Mouse (Mus musculus): ENCODE measurements at regions not wholly inside any gene's neighbourhood (a gene's known extent, or its start where the extent isn't known, plus 50 kb on each side); places are given as distances from the start of the nearest gene placed in this dataset.

GRCm38 (mm10) chr9:120721451-120722123, 150.3 kb downstream of the Rpl14 start:
- H3K4me1 ChIP-seq (ENCODE audit: insufficient read depth): no peaks in the 10 kb centered on the region
- no peak overlapping the region for H3K4me3 ChIP-seq (ENCODE audit: low read depth, low read length)
- H3K9ac ChIP-seq: no peak overlapping the region
- H3K4me2 ChIP-seq (ENCODE audit: low read depth): no peak overlapping the region
- H3K27me3 ChIP-seq (ENCODE audit: insufficient read depth, low read length): no peaks in the 10 kb centered on the region
- 89% methylated on average over 9 of the region's 9 CpGs for WGBS
- no peak for ATAC-seq
- no peaks in the 10 kb centered on the region for H3K36me3 ChIP-seq (ENCODE audit: insufficient read depth)
- no peaks in the 10 kb centered on the region for H3K9me3 ChIP-seq (ENCODE audit: low read length)
- no peak for DNase-seq
- H3K27ac ChIP-seq (ENCODE audit: low read depth, low read length): no peak overlapping the region
- no peak for TF ChIP-seq CTCF (IDR thresholded peaks at IDR 0.05; ENCODE audit: low read depth)

GRCm38 (mm10) chr9:120723026-120723425, 151.8 kb downstream of the Rpl14 start:
- DNase-seq: no peak
- Histone ChIP-seq H3K36me3 (ENCODE audit: insufficient read depth) (no peaks in the 10 kb centered on the region), H3K9ac (no peak overlapping the region), H3K4me1 (ENCODE audit: insufficient read depth) (no peaks in the 10 kb centered on the region), H3K9me3 (ENCODE audit: low read length) (no peaks in the 10 kb centered on the region), H3K27me3 (ENCODE audit: insufficient read depth, low read length) (no peaks in the 10 kb centered on the region), H3K4me2 (ENCODE audit: low read depth) (no peak overlapping the region), H3K27ac (ENCODE audit: low read depth, low read length) (no peak overlapping the region), H3K4me3 (ENCODE audit: low read depth, low read length) (no peak overlapping the region)
- no peak for ATAC-seq
- TF ChIP-seq CTCF (IDR thresholded peaks at IDR 0.05; ENCODE audit: low read depth): no peak
- WGBS: 67% methylated on average over 5 of the region's 5 CpGs

GRCm38 (mm10) chr9:120731952-120732622, 160.8 kb downstream of the Rpl14 start:
- no peak overlapping the region for H3K9ac ChIP-seq
- no peak for ATAC-seq
- H3K36me3 ChIP-seq (ENCODE audit: insufficient read depth): no peaks in the 10 kb centered on the region
- H3K4me2 ChIP-seq (ENCODE audit: low read depth): no peak overlapping the region
- 33% methylated on average over 8 of the region's 8 CpGs for WGBS
- TF ChIP-seq CTCF (IDR thresholded peaks at IDR 0.05; ENCODE audit: low read depth): no peak
- H3K27me3 ChIP-seq (ENCODE audit: insufficient read depth, low read length): no peaks in the 10 kb centered on the region
- H3K9me3 ChIP-seq (ENCODE audit: low read length): no peaks in the 10 kb centered on the region
- H3K27ac ChIP-seq (ENCODE audit: low read depth, low read length): no peak overlapping the region
- peaks cover 22% of the 10 kb centered on the region; the same call in 1 of the 2 replicates for H3K4me1 ChIP-seq (ENCODE audit: insufficient read depth)
- H3K4me3 ChIP-seq (ENCODE audit: low read depth, low read length): no peak overlapping the region
- DNase-seq: no peak

- H3K4me2 ChIP-seq (ENCODE audit: low read depth): no peak overlapping the region
- H3K27ac ChIP-seq (ENCODE audit: low read depth, low read length): no peak overlapping the region
Observed at GRCm38 (mm10) chr9:120732650-120733293, 161.5 kb downstream of the Rpl14 start.

GRCm38 (mm10) chr9:120733681-120734465, 162.6 kb downstream of the Rpl14 start:
- no peak overlapping the region for H3K9ac ChIP-seq
- no peak overlapping the region for H3K4me2 ChIP-seq (ENCODE audit: low read depth)
- DNase-seq (peak; percentile 48), ATAC-seq (peak; percentile 62)
- WGBS: 40% methylated on average over 11 of the region's 11 CpGs
- no peak overlapping the region for H3K4me3 ChIP-seq (ENCODE audit: low read depth, low read length)
- no peaks in the 10 kb centered on the region for H3K9me3 ChIP-seq (ENCODE audit: low read length)
- TF ChIP-seq CTCF (IDR thresholded peaks at IDR 0.05; ENCODE audit: low read depth): peak; percentile 56
- H3K36me3 ChIP-seq (ENCODE audit: insufficient read depth): no peaks in the 10 kb centered on the region
- H3K4me1 ChIP-seq (ENCODE audit: insufficient read depth): peaks cover 22% of the 10 kb centered on the region; the same call in 1 of the 2 replicates
- H3K27me3 ChIP-seq (ENCODE audit: insufficient read depth, low read length): no peaks in the 10 kb centered on the region
- H3K27ac ChIP-seq (ENCODE audit: low read depth, low read length): no peak overlapping the region

More at GRCm38 (mm10) chr9:120732650-120733293, 161.5 kb downstream of the Rpl14 start:
- TF ChIP-seq CTCF (IDR thresholded peaks at IDR 0.05; ENCODE audit: low read depth): no peak
- H3K4me1 ChIP-seq (ENCODE audit: insufficient read depth): peaks cover 22% of the 10 kb centered on the region; the same call in 1 of the 2 replicates
- ATAC-seq: no peak
- 30% methylated on average over 14 of the region's 14 CpGs for WGBS
- H3K27me3 ChIP-seq (ENCODE audit: insufficient read depth, low read length): no peaks in the 10 kb centered on the region
- H3K36me3 ChIP-seq (ENCODE audit: insufficient read depth): no peaks in the 10 kb centered on the region
- no peak overlapping the region for H3K4me3 ChIP-seq (ENCODE audit: low read depth, low read length)
- DNase-seq: no peak
- H3K9ac ChIP-seq: no peak overlapping the region
- no peaks in the 10 kb centered on the region for H3K9me3 ChIP-seq (ENCODE audit: low read length)

GRCm38 (mm10) chr9:120735217-120735616, 164.0 kb downstream of the Rpl14 start:
- Histone ChIP-seq H3K27me3 (ENCODE audit: insufficient read depth, low read length) (no peaks in the 10 kb centered on the region), H3K4me3 (ENCODE audit: low read depth, low read length) (no peak overlapping the region), H3K27ac (ENCODE audit: low read depth, low read length) (no peak overlapping the region), H3K9ac (no peak overlapping the region), H3K4me1 (ENCODE audit: insufficient read depth) (peaks cover 22% of the 10 kb centered on the region; the same call in 1 of the 2 replicates), H3K9me3 (ENCODE audit: low read length) (no peaks in the 10 kb centered on the region), H3K4me2 (ENCODE audit: low read depth) (no peak overlapping the region), H3K36me3 (ENCODE audit: insufficient read depth) (no peaks in the 10 kb centered on the region)
- DNase-seq: no peak
- no peak for ATAC-seq
- no peak for TF ChIP-seq CTCF (IDR thresholded peaks at IDR 0.05; ENCODE audit: low read depth)
- WGBS: 52% methylated on average over 7 of the region's 7 CpGs
